Mouse (Mus musculus): Measurements from ENCODE around the gene Drap1.
A peak's percentile ranks its signal among the peaks of the same experiment; 100 is the strongest.
"Not testable (repeated sequence)": the region's sequence is repeated elsewhere in the genome, so short reads cannot be mapped to it uniquely, and the experiment has no call there.

The Drap1 gene

DNA sequence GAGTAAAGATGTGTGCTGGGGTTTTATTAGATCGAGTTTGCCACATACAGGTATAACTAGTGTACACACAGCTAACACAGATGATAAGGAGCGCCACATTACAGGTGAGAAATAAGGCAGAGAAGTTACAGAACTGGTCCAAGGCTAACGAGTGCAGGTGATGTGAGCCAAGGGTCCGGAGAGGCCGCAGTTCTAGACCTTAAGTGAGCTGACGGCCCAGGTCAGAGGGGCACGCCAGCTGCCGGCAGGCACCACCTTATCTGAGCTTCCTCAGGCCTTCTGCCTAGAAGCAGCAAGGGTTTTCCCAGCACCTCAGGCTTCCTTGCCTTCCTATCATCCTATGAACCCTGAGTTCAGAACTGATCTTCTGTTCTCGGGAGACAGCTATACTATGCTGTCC is 5.1 kb downstream of the Drap1 start:
- DNase-seq, result no peak

DNA sequence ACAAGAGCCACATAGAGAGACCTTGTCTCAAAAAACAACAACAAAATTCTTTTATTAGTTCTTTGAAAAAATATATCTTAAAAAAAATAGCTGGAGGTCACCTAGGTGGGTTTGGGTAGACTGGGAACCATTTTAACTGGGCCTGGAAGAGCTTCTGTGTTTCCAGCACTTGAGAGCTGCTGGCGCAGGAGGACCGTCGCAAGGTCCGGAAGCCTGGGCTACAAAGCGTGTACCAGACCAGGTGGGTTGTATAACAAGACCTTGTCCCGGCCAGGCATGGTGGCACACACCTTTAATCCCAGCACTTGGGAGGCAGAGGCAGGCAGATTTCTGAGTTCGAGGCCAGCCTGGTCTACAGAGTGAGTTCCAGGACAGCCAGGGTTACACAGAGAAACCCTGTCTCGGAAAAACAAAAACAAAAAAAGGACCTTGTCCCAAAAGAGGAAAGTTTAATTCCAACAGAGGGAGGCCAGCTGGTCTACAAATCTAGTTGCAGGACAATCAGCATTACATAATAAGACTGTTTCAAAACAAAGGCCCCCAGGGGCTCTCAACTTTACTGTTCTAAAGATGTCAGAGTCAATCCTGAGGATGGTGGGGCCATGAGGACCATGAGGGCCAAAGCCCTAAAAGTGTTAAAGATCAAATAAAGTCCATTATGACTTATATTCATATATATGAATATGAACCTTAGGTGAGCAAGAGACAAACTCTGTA is 5.9 kb downstream of the Drap1 start:
- no peak for DNase-seq

DNA sequence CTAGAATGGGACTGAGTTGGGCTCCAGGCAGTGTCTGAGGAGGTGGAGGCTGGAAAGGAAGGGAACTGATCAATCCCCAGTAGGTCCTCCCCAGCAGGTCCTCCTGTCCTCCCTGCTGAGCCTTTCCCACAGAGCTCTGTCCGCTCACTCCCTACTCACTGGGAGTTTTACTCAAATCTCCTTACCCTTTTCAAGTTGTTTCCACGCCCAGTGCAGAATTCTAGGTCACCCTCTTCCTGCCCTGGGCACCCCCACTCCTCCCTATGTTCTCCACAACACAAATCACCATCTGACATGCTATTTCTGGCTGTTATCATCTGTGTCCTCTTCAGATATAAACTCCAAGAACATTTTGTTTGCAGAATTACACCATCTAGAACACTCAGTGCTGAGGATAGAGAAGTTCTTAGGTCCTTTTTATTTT is 10.2 kb downstream of the Drap1 start:
- DNase-seq, result no peak

DNA sequence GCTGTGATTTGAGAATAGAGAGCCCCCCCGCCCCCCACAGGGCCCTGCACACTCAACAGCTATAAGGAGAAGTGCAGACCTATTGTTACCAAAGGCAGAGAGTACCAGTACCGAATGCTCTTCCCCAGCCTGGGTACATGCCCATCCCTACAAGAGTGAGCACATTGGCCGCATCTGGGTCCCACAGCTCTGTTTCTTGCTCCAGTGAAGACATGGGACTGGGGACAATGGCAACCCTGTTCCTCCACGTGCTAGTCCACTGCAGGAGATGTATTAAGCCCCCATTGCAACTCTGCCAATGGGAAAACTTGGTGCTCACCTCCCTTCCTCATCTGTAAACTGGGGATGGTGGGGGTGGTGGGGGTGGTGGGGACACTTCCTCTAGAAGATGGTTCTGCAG is 10.9 kb downstream of the Drap1 start:
- DNase-seq, result no peak

DNA sequence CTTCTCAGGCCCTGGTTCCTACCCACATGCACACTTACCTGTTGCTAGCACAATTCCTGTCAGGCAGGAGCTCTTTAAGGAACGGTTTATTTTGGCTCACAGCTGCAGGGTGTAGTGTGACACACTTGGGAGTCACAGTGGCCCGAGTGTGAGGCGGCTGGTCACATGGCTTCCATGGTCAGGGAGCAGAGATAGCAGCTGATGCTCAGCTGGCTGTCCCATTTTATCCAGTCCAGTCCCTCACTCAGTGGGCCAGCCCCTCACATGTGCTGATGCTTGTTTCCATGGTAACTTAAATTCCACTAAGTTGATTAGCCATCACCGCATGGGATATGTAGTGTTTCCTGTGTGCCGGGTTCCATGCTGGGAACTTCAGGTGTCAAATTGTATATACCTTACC is 12.8 kb downstream of the Drap1 start:
- no peak for DNase-seq

DNA sequence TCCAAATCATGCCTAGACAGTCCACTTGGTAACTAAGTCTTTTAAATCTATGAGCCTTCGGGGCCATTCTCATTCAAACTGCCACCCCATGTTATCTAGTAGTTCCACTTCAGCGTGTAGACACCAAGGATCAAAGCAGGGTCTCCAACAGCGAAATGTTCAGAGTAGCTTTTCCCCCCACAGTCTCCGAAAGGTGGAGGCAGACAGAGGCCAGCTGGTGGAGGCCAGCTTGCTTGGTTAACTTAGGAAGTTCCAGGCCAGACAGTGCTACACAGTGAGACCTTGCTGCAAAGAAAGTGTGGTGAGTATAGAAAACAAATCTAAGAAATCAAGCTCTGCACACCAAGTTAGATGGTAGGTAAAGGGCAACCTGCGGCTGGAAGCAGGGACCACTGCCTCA is 14.1 kb downstream of the Drap1 start:
- no peak for DNase-seq

DNA sequence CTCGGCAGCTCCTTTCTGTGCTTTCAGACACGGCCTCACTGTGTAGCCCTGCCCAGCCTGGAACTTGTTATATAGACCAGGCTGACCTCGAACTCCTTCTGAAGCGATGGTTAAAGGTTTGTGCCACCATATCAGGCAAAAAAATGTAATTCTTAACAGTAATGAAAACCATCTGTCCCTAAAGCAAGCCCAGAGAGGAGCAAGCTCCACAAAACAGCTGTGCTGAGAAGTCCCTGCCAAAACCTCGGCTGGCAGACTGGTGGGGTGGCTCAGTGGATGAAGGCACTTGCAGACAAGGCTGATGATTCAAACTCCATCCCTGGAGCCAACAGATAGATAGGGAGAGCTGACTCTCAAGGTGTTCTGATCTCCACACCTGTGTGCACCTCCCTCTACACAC is 15.7 kb downstream of the Drap1 start:
- DNase-seq, result no peak

DNA sequence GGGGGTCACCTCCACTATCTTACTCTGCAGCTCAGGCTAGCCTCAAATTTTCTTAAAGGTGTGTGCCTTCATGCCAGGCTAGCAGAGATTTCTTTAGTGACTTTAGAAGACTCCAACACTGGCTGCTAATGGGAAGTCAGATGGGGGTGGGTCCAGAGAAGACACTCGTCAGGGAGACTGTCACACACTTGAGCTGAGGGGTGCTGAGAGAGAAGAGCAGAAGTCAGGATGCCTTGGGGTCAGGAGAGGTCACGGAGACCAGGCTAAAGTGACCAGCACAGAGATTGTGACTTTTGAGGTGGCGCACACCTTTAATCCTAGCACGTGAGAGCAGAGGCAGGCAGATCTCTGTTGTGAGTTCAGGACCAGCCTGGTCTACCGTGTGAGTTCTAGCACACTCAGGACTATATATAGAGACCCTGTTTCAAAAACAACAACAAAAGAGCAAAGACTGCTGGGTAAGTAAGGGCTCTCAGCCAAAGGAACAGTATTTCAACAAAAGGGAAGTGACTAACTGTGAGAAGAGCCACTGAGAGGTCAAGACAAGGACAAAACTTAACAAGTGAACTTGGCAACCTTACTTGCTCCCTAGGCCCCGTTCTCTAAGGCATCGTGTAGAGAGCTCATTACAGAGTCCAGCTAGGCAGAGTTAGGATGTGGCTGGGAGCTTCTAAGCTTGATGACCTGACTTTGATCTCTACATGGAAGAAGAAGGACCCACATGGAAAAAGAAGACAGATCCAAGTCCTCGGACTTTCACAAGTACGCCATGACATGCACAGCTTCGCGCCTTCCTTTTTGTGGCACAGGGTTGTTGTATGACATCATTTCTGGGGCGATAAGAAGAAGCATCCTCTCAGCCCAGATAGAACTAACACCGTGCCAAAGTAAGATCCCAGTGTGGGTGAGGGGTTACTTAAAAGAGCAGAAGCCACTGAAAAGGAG is 16.4 kb downstream of the Drap1 start:
- no peak for DNase-seq

DNA sequence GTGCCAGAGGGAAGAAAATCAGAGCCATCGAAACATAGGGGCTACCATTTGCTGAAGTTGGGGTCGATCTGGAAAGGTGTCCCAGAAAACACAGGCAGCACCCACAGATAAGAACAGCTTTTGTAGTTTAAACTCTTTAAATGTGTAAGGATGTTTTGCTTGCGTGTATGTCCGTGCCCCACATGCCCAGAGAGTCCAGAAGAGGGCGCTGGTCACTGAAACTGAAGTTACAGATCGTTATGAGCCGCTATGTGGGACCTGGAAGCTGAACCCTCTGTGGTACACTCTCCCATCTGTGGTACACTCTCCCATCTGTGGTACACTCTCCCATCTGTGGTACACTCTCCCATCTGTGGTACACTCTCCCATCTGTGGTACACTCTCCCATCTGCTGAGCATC is 17.6 kb downstream of the Drap1 start:
- DNase-seq, result peak; percentile 35 to 60

DNA sequence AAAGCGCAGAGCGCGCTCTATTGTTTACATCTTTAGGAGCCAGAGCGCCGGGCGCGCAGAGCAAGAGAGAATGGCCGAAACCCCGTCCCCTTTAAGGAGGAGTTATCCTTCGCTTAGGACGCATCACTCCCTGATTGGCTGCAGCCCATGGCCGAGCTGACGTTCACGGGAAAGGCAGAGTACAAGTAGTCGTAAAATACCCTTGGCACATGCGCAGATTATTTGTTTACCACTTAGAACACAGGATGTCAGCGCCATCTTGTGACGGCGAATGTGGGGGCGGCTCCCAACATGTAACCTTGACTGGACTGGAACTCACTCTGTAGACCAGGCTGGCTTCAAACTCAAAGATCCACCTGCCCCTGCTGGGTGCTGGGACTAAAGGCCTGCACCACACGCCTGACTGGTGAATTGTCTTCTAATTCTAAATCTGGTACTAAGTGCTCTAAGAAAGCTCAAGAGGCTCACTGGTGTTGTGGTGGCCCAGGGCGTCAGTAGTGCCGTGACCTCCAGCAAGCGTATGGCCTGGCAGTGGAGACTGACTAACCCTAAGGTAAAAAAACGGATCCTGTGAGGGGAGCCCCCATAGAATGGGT is 18.1 kb downstream of the Drap1 start:
- DNase-seq, result not testable (repeated sequence)

DNA sequence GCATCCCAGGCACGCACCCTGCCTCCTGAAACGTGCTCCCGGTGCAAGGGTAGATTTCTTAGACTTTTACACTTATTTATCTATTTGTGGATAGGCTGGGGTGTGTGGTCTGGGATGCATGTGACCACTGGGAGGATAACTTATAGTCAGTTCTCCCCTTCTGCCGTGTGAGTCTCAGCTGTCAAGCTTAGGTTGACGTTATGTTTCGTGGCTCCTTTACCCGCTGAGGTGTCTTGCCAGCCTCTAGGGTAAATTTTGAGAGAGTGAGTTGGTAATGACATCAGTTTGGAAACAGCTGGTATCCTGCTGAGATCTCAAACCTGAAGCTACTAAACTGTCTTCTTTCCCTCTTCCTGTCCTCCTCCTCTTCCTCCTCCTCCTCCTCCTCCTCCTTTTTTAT is 18.9 kb downstream of the Drap1 start:
- DNase-seq, result no peak

DNA sequence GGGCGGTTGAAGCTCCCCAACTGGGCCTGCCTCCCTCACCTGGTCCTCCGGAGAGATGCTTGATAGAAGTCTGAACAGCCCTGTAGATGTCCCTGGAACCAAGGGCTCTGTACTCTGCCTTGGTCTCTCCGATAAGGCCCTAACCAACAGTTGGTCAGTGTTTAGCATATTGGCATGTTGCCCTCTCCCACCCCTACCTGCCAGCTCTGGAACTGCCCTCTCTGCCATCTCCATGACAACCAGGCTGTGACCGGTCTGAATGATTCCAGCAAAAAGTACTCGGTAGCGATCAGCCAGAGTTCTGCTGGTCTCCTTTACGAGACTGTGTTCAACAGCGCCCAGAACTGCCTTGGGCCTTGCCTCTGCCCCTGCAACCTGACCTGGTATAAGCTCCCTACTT is 22.5 kb downstream of the Drap1 start, which contains the start of gene Tsga10ip:
TSS of gene Tsga10ip (minus strand) at position 234 of the 400 bp plus-strand sequence.
- no peak for DNase-seq

DNA sequence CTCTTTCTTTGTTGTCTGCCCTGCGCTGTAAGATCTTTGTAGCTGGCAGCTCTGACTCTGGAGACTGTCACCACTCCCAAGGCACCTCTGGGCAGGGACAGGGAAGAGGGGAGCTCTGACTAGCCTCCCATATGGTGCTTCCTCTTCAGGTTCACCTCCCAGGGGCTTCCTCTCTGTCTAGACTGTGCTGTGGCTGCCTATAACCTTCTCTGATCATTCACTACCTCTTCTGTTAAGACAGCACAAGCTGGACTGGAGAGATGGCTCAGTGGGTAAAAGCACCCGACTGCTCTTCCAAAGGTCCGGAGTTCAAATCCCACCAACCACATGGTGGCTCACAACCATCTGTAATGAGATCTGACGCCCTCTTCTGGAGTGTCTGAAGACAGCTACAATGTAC is 23.7 kb downstream of the Drap1 start:
- DNase-seq, result not testable (repeated sequence)

DNA sequence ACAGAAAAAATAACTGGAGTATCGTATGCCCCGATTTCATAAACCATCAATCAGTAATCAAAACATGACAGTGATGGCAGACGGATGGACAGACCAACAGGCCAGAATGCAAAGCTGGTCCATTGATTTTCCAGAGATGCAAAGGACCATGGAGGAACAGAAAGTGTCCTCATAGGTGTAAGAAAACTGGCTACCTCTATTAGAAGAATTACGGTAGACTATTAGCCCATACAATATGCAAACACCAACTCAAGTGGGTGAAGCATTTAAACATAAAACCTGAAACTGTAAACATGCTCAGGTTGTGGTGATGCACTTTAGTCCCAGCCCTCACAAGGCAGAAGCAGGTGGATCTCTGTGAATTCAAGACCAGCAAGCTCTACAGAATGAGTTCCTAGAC is 29.4 kb downstream of the Drap1 start:
- no peak for DNase-seq

DNA sequence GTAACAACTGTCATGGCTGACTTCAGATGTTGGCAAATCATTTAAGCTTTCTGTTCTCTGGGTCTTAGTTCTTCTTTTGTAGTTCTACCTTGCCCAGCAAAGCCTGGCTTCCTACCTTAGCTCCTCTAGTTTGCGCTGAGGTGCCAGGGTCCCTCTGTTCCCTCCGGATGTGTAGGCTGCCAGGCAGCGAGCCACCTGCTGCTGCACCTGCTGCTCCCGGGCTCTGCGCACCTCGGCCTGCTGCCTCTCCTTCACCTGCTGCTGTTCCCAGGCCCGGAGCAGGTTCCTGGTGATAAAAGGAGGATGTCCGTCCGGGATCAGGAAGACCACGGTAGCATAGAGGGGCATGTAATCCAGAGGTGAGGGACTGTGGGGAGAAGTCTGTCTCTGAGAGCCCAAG is 30.6 kb downstream of the Drap1 start:
- no peak for DNase-seq

DNA sequence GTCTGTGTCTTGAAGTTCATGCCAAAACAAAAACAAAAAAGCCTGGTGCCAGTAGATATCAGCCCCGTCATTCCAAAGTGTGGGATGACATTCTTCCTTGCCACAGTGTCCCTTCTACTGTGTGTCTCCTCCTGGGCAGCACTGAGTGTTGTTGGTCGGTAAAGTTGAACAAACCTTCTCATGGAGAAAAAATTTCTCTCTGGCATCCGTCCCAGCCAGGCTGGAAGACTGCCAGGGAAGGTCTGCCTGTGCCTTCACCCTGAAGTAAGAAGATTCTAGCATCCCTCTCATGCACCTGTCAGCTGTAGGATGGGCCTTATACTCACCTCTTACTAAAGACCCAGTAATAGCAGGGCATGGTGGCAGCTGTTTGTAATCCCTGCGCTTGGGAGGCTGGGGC is 31.9 kb downstream of the Drap1 start:
- no peak for DNase-seq

DNA sequence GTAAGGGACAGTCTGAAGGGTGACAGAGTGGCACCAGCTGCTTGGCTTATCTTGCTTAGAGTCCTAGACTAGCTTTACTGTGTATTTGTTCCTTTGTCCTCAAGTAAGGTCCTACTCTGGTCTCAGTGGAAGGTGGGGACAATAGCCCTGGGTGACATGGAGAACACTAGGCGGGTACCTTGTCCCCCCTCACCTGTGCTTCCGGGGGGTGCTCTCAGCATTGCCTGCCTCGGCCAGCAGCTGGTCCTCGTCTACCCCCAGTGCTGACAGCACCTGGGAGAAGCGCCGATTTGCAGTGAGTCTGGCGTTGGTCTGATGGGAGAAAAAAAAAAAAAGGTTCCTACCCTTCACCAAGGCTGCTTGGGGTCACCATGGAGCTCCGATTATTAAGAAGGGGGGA is 34.4 kb downstream of the Drap1 start:
- peak in 1 of 2 experiments; percentile 38 for DNase-seq

DNA sequence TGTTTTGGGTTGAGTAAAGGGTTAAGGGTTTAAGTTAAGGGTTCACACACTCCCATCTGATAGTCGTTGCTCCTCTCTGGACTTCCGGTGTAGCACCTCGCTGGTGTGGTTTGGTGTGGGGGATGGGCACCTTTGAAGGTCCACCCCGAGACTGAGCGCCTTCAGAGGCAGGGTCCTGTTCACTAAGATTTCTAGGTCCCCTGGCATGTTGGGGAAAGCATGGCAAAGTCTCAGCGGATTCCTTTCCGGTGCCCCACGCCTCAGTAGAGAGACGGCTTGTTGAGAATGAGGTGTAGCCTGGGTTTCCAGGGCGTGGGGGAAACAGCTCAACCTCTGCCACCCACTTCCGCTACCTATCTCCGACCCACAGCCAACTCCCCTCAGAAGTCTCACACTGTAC is 35.1 kb downstream of the Drap1 start:
- DNase-seq, result peak; percentile 69 to 83

DNA sequence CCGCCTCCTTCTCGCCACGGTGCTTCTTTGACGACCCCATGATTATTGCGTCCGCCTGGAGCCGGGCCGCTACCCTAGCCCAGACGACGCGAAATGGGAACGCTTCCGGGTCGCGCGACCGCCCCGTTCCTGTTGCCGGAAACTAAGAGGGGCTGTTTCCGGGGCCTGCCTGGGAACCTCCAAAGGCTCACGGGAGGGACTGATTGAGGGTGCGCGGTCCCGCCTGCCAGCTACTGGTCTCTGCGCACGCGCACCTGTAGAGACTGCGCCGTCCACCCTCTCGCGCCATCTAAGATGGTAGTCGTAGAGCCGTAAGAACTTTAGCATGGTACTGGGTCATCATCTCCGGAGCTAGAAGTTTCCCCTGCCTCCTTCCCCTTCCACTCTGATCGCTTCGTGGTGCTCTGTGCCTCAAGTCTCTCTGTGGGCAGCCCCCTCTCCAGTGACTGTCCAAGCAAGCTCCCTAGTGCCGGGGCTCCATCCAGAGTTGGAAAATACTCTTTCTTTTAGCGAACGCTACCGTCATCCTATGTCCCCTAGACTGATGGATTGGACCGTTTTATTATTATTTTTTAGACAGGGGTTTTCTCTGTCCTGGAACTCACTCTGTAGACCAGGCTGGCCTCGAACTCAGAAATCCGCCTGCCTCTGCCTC is 36.1 kb downstream of the Drap1 start, which contains the start of gene Sart1:
TSS of gene Sart1 (minus strand) at position 116 of the 655 bp plus-strand sequence.
- peak; percentile 93 to 94 for DNase-seq

DNA sequence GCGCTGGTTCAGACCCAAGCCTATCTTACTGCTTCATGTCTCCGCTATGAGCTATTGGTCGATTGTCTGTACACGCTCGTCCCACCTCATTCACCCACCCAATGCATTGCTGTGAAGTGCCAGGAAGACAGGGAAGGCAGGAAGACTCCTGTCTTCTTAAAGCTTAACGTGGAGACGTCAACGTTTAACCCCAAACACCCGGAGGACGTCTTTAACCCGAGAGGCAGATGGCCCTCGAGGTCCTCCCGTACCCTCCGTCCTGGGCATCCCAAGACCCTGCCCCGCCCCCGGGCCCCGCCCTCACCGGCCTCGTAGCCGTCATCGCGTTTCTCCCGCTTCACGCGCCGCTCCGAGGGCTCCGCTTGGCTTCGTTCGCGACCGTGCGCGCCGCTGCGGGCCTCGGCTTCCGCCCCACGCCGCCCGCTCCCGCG is 36.8 kb downstream of the Drap1 start:
- DNase-seq, result no peak

DNA sequence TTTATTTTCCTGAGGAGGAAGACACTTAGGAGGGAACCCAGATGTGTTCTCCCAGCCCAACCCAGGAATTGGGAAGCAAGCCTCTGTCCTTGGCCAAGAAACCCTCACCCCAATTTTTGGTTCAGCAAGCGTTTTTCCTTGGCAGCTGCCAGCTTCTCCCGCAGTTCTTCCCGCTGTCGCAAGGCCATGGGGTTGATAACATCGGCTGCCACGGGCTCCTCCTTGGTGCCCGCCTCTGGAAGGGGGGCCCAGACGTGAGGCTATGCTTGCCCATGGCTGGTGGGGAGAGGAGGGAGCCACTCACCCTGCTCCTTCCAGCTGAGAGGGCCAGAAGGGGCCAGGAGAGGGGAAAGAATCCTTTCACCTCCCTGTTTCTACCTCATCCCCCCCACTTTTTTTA is 40.1 kb downstream of the Drap1 start:
- DNase-seq, result no peak

DNA sequence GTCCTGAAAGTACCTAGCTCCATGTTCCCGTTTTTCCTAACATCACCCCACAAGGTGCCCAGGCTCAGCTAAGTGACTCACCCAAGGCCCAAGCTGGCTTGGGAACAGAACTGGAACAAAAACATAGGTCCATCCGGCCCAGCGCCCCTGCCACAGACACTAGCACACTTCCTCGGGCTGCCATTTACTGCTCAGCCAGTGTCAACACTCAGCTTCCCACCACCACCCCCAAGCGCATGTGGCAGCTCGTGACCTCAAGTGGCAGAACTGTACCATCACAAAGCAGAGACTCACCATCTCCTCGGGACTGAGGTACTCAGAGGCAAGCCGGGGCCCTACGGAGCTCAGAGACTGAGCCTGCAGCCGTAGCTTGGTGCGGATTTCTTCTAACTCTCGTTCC is 41.5 kb downstream of the Drap1 start:
- DNase-seq, result no peak

DNA sequence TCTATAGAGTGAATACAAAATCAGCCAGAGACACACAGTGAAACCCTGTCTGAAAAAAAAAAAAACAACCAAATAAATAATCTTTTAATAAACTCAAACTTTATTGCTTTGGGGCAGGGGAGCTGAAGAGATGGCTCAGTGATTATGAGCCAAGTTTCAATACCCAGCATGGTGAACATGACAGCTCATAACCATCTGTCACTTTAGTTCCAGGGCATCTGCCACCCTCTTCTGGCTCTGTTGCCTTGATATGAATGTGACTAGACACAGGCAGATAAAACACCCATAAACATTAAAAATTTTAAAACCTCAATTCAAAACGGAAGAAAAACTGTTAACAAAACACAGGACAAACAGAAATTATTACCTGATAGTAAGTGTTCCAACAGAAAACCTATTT is 47.3 kb downstream of the Drap1 start:
- DNase-seq, result no peak
